Mouse (Mus musculus) embryonic facial prominence, embryonic 11.5 days (tissue): ENCODE measurements around the gene Gcdh. TPM values are rescaled to one million over a fixed set of nuclear protein-coding genes. Genes with fewer than 3 reads are reported as not detected.
A peak's percentile ranks its signal among the peaks of the same experiment; 100 is the strongest.

Experiments
- ATAC-seq: fragments of 200-750 bp; cut with Nextera tagmentation; replicated peaks from 2 replicates; pipeline ENCODE4 v1.8.0; 2017; ENCODE audit warnings: low read depth; ENCODE audit not compliant: insufficient number of reproducible peaks, low FRiP score, low TSS enrichment
- DNase-seq: peaks from one replicate; pipeline ENCODE4 v3.0.0-alpha.2; 2015; ENCODE audit warnings: low spot score
- H3K27ac ChIP-seq: fragments of 300-500 bp; sonication (generic); replicated peaks from 2 replicates; pipeline ENCODE4 v1.5.1; 2014; ENCODE audit warnings: mild to moderate bottlenecking, low read depth, low read length, control low read depth
- H3K27me3 ChIP-seq: fragments of 300-500 bp; sonication (generic); 2 replicates; pipeline ENCODE4 v1.6.1; 2014; ENCODE audit warnings: mild to moderate bottlenecking, low read length, moderate library complexity, mixed read lengths; ENCODE audit not compliant: control insufficient read depth, insufficient read depth
- H3K36me3 ChIP-seq: fragments of 300-500 bp; sonication (generic); replicated peaks from 2 replicates; pipeline ENCODE4 v1.6.1; 2014; ENCODE audit warnings: low read depth, mild to moderate bottlenecking, low read length, moderate library complexity, mixed read lengths; ENCODE audit not compliant: control insufficient read depth, insufficient read depth
- H3K4me1 ChIP-seq: fragments of 300-500 bp; sonication (generic); 2 replicates; pipeline ENCODE4 v1.6.1; 2014; ENCODE audit warnings: low read length, mixed read lengths; ENCODE audit not compliant: control insufficient read depth, insufficient read depth
- H3K4me2 ChIP-seq: fragments of 300-500 bp; sonication (generic); 2 replicates; pipeline ENCODE4 v1.6.1; 2014; ENCODE audit warnings: low read depth, mild to moderate bottlenecking, control low read depth, low read length, moderate library complexity
- H3K4me3 ChIP-seq: fragments of 300-500 bp; sonication (generic); 2 replicates; pipeline ENCODE4 v1.5.1; 2014; ENCODE audit warnings: low read depth, low read length, control low read depth
- H3K9ac ChIP-seq: fragments of 300-500 bp; sonication (generic); replicated peaks from 2 replicates; pipeline ENCODE4 v1.6.1; 2014; ENCODE audit warnings: mild to moderate bottlenecking, control low read depth, low read length
- H3K9me3 ChIP-seq: fragments of 300-500 bp; sonication (generic); replicated peaks from 2 replicates; pipeline ENCODE4 v1.6.1; 2016; ENCODE audit warnings: mild to moderate bottlenecking, low read length, inconsistent platforms, mixed read lengths; ENCODE audit not compliant: control insufficient read depth
- WGBS: fragments of 180-500 bp; shearing (Covaris S2); extraction: QIAGEN DNeasy Blood & Tissue Kit; methylation state at CpG from one replicate; pipeline ENCODE4 v1.1.7; 2014; 5-methylcytosine and 5-hydroxymethylcytosine counted together
- polyA plus RNA-seq: library from polyadenylated mRNA; unstranded; fragments of >200 nt; fragmentation: Nextera tagmentation; extraction: Ambion mirVana; gene quantifications from 2 replicates; pipeline ENCODE4 v1.2.1, GENCODE M21; 2014

The Gcdh gene
- polyA plus RNA-seq, 1 experiment from 2014 or later = 40.3 TPM

GRCm38 (mm10) chr8:84877297-84878035 is 16.3 kb downstream of the Gcdh start:
- no peaks in the 10 kb centered on the region for H3K9me3 ChIP-seq
- no peak overlapping the region for H3K27ac ChIP-seq
- 88% methylated on average over 3 of the region's 3 CpGs for WGBS
- no peak overlapping the region for H3K4me2 ChIP-seq
- no peak overlapping the region for H3K9ac ChIP-seq
- ATAC-seq (no peak), DNase-seq (no peak)
- no peaks in the 10 kb centered on the region for H3K4me1 ChIP-seq
- H3K27me3 ChIP-seq = no peaks in the 10 kb centered on the region
- H3K4me3 ChIP-seq = no peak overlapping the region
- H3K36me3 ChIP-seq = no peaks in the 10 kb centered on the region

GRCm38 (mm10) chr8:84874339-84874738 is 19.4 kb downstream of the Gcdh start:
- WGBS = 92% methylated on average over 3 of the region's 3 CpGs
- Histone ChIP-seq H3K4me3 (no peak overlapping the region), H3K27me3 (no peaks in the 10 kb centered on the region), H3K36me3 (no peaks in the 10 kb centered on the region), H3K9ac (no peak overlapping the region), H3K4me2 (no peak overlapping the region), H3K4me1 (no peaks in the 10 kb centered on the region), H3K9me3 (no peaks in the 10 kb centered on the region), H3K27ac (no peak overlapping the region)
- ATAC-seq = no peak
- DNase-seq = no peak

GRCm38 (mm10) chr8:84873016-84873415 is 20.7 kb downstream of the Gcdh start:
- WGBS = 61% methylated on average over 4 of the region's 4 CpGs
- Histone ChIP-seq H3K9ac (no peak overlapping the region; the same call in 1 of the 2 replicates), H3K4me1 (no peaks in the 10 kb centered on the region), H3K27me3 (no peaks in the 10 kb centered on the region), H3K4me3 (peak overlapping the region; percentile 42), H3K9me3 (no peaks in the 10 kb centered on the region), H3K27ac (no peak overlapping the region), H3K36me3 (peaks cover 8% of the 10 kb centered on the region), H3K4me2 (peak overlapping the region; percentile 89)
- ATAC-seq (no peak), DNase-seq (no peak)

- H3K9me3 ChIP-seq = no peaks in the 10 kb centered on the region
- peak overlapping the region; percentile 67 for H3K9ac ChIP-seq
- H3K4me2 ChIP-seq = peak overlapping the region; percentile 89
- H3K36me3 ChIP-seq = peaks cover 11% of the 10 kb centered on the region
- no peak overlapping the region for H3K27ac ChIP-seq
- DNase-seq = peak; percentile 44
- peak; percentile 64; the same call in 1 of the 2 replicates for ATAC-seq
- H3K27me3 ChIP-seq = no peaks in the 10 kb centered on the region
- H3K4me3 ChIP-seq = peak overlapping the region; percentile 42
- 3% methylated on average over 54 of the region's 54 CpGs for WGBS
- H3K4me1 ChIP-seq = no peaks in the 10 kb centered on the region
Measured at GRCm38 (mm10) chr8:84872309-84872965, 21.3 kb downstream of the Gcdh start.

- Histone ChIP-seq H3K4me3 (peak within 1 kb of the TSS; percentile 42), H3K4me2 (peak within 1 kb of the TSS; percentile 89), H3K9ac (peak within 1 kb of the TSS; percentile 67), H3K4me1 (no peaks in the 10 kb centered on the region), H3K36me3 (peaks cover 11% of the 10 kb centered on the region), H3K9me3 (no peaks in the 10 kb centered on the region), H3K27ac (no peak within 1 kb of the TSS), H3K27me3 (no peaks in the 10 kb centered on the region)
- WGBS = 15% methylated on average over 42 of the region's 46 CpGs
- peak; percentile 36; the same call in 1 of the 2 replicates for ATAC-seq
- peak; percentile 78 for DNase-seq
Measured at GRCm38 (mm10) chr8:84871376-84872308, 22.1 kb downstream of the Gcdh start, which contains the start of gene Syce2. TSS of gene Syce2 (plus strand) at chr8:84872111.

- H3K36me3 ChIP-seq = peaks cover 15% of the 10 kb centered on the region
- no peaks in the 10 kb centered on the region for H3K4me1 ChIP-seq
- H3K4me2 ChIP-seq = peak within 1 kb of the TSS; percentile 84
- peak within 1 kb of the TSS; percentile 85 for H3K9ac ChIP-seq
- ATAC-seq (peak; percentile 75), DNase-seq (peak; percentile 97)
- peak within 1 kb of the TSS; percentile 90 for H3K4me3 ChIP-seq
- WGBS = under 1% methylated on average over 39 of the region's 39 CpGs
- no peaks in the 10 kb centered on the region for H3K9me3 ChIP-seq
- no peak within 1 kb of the TSS; the same call in 1 of the 2 replicates for H3K27ac ChIP-seq
- no peaks in the 10 kb centered on the region for H3K27me3 ChIP-seq
Measured at GRCm38 (mm10) chr8:84856864-84857441, 36.8 kb downstream of the Gcdh start, which contains the start of gene Farsa. TSS of gene Farsa (plus strand) at chr8:84856989.

GRCm38 (mm10) chr8:84856434-84856833 is 37.3 kb downstream of the Gcdh start:
- Histone ChIP-seq H3K9ac (no peak overlapping the region), H3K9me3 (no peaks in the 10 kb centered on the region), H3K4me2 (no peak overlapping the region; the same call in 1 of the 2 replicates), H3K4me1 (no peaks in the 10 kb centered on the region), H3K27ac (no peak overlapping the region), H3K4me3 (no peak overlapping the region; the same call in 1 of the 2 replicates), H3K36me3 (peaks cover 11% of the 10 kb centered on the region), H3K27me3 (no peaks in the 10 kb centered on the region)
- ATAC-seq (0 out of 2 replicates have a peak, but pooled peaks have one; percentile 2), DNase-seq (no peak)
- 93% methylated on average over 3 of the region's 3 CpGs for WGBS
